Mouse (Mus musculus): Measurements from ENCODE around the gene Coasy. TPM values are rescaled to one million over a fixed set of nuclear protein-coding genes. Genes with fewer than 3 reads are reported as not detected.
A peak's percentile ranks its signal among the peaks of the same experiment; 100 is the strongest.

The Coasy gene
- polyA plus RNA-seq, 1 experiment from 2014 or later, result 40.3 TPM

DNA sequence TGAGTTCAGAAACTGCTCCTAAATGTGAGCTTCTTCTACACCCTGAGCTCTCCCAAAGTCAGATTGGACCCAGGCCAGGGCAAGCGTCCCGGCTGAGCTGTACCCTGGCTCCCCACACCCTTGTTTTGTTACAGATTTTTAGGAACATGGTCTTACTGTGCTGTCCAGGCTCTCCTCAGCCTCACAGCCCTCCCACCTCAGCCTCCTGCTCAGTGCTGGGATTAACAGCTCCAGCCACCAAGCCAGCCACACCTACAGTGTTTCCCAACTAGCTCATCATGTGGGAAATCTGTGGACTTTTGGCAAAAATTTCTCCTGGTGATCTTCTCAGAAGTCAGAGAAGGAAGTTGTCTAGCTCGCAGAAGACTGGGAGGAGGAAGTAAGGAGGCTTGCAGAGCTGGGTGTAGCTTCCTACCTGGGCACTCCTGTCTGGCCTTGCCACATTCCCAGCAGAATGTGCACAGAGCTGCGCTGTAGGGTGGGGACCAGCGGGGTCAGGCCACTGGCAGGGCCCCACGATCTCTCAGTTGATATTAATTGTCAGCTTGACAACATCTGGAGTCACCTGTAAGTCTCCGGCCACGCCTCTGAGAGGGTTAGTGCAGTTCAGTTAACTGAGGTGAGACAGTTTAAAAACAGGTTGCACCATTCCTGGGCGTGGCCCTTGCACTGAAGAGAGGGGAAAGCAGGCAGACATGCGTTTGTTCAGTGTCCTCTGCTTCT is 29.5 kb upstream of the Coasy start:
- Histone ChIP-seq H3K4me1 (peaks cover 5% of the 10 kb centered on the region; the same call in 1 of the 2 replicates), H3K9ac (no peak overlapping the region), H3K36me3 (peaks cover 72% of the 10 kb centered on the region), H3K4me3 (no peak overlapping the region), H3K4me2 (no peak overlapping the region), H3K27ac (peak overlapping the region; percentile 43), H3K27me3 (no peaks in the 10 kb centered on the region), H3K9me3 (no peaks in the 10 kb centered on the region)
- WGBS, result 78% methylated on average over 10 of the region's 10 CpGs
- ATAC-seq (ENCODE audit: insufficient number of reproducible peaks, low FRiP score, low TSS enrichment, low read depth), result peak; percentile 53; the same call in 1 of the 2 replicates

DNA sequence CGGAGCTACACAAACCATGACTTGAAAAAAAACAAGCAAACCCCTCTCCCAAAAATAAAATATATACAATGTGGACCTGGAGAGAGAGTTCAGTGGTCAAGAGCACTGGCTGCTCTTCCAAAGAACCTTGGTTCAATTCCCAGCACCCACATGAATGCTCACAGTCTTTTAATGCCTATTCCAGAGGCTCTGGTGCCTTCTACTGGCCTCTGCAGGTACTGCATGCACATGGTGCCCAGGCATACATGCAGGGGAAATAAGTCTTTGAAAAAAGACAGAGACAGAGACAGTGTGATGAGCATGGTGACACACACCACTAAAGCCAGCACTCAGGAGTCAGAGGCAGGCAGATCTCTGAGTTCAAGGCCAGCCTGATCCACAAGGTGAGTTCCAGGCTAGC is 28.4 kb upstream of the Coasy start:
- no peaks in the 10 kb centered on the region for H3K9me3 ChIP-seq
- H3K27me3 ChIP-seq, result no peaks in the 10 kb centered on the region
- WGBS, result 97% methylated on average over 1 of the region's 1 CpGs
- no peak overlapping the region for H3K9ac ChIP-seq
- no peak overlapping the region for H3K4me3 ChIP-seq
- peaks cover 65% of the 10 kb centered on the region for H3K36me3 ChIP-seq
- no peak overlapping the region for H3K27ac ChIP-seq
- H3K4me2 ChIP-seq, result no peak overlapping the region
- H3K4me1 ChIP-seq, result peaks cover 14% of the 10 kb centered on the region
- ATAC-seq (ENCODE audit: insufficient number of reproducible peaks, low FRiP score, low TSS enrichment, low read depth), result no peak

- peaks cover 52% of the 10 kb centered on the region; the same call in 1 of the 2 replicates for H3K36me3 ChIP-seq
- H3K4me1 ChIP-seq, result peaks cover 26% of the 10 kb centered on the region
- no peaks in the 10 kb centered on the region for H3K9me3 ChIP-seq
- no peak overlapping the region for H3K27ac ChIP-seq
- no peak for ATAC-seq (ENCODE audit: insufficient number of reproducible peaks, low FRiP score, low TSS enrichment, low read depth)
- 83% methylated on average over 14 of the region's 14 CpGs for WGBS
- H3K4me3 ChIP-seq, result no peak overlapping the region
- no peak overlapping the region for H3K4me2 ChIP-seq
- H3K27me3 ChIP-seq, result no peaks in the 10 kb centered on the region
- no peak overlapping the region for H3K9ac ChIP-seq
These were observed 26.9 kb upstream of the Coasy start for GRCm38 (mm10) chr11:101055418-101055817.

- Histone ChIP-seq H3K27ac (peak overlapping the region; percentile 47), H3K4me3 (no peak overlapping the region), H3K4me2 (no peak overlapping the region), H3K27me3 (no peaks in the 10 kb centered on the region), H3K4me1 (peaks cover 36% of the 10 kb centered on the region), H3K9ac (no peak overlapping the region), H3K9me3 (no peaks in the 10 kb centered on the region), H3K36me3 (peaks cover 38% of the 10 kb centered on the region; the same call in 1 of the 2 replicates)
- WGBS, result 39% methylated on average over 8 of the region's 8 CpGs
- no peak for ATAC-seq (ENCODE audit: insufficient number of reproducible peaks, low FRiP score, low TSS enrichment, low read depth)
These were observed 25.5 kb upstream of the Coasy start for GRCm38 (mm10) chr11:101056885-101057284.

- WGBS, result 36% methylated on average over 5 of the region's 5 CpGs
- Histone ChIP-seq H3K27ac (no peak overlapping the region), H3K27me3 (no peaks in the 10 kb centered on the region), H3K4me3 (no peak overlapping the region), H3K4me2 (no peak overlapping the region), H3K9ac (no peak overlapping the region), H3K4me1 (peaks cover 46% of the 10 kb centered on the region), H3K9me3 (no peaks in the 10 kb centered on the region), H3K36me3 (peaks cover 39% of the 10 kb centered on the region; the same call in 1 of the 2 replicates)
- no peak for ATAC-seq (ENCODE audit: insufficient number of reproducible peaks, low FRiP score, low TSS enrichment, low read depth)
These were observed 24.5 kb upstream of the Coasy start for GRCm38 (mm10) chr11:101057860-101058259.

GRCm38 (mm10) chr11:101058726-101059125 is 23.6 kb upstream of the Coasy start:
- peak overlapping the region; percentile 13; the same call in 1 of the 2 replicates for H3K27ac ChIP-seq
- H3K4me3 ChIP-seq, result no peak overlapping the region
- H3K9ac ChIP-seq, result no peak overlapping the region
- no peaks in the 10 kb centered on the region for H3K27me3 ChIP-seq
- 61% methylated on average over 5 of the region's 5 CpGs for WGBS
- no peak overlapping the region for H3K4me2 ChIP-seq
- H3K9me3 ChIP-seq, result no peaks in the 10 kb centered on the region
- H3K4me1 ChIP-seq, result peaks cover 55% of the 10 kb centered on the region
- ATAC-seq (ENCODE audit: insufficient number of reproducible peaks, low FRiP score, low TSS enrichment, low read depth), result no peak
- H3K36me3 ChIP-seq, result peaks cover 34% of the 10 kb centered on the region; the same call in 1 of the 2 replicates

GRCm38 (mm10) chr11:101059473-101059872 is 22.9 kb upstream of the Coasy start:
- H3K4me1 ChIP-seq, result peaks cover 62% of the 10 kb centered on the region
- H3K27ac ChIP-seq, result peak overlapping the region; percentile 89
- peaks cover 31% of the 10 kb centered on the region; the same call in 1 of the 2 replicates for H3K36me3 ChIP-seq
- 87% methylated on average over 10 of the region's 10 CpGs for WGBS
- no peak overlapping the region for H3K9ac ChIP-seq
- no peak overlapping the region for H3K4me3 ChIP-seq
- no peak overlapping the region for H3K4me2 ChIP-seq
- no peaks in the 10 kb centered on the region for H3K27me3 ChIP-seq
- no peak for ATAC-seq (ENCODE audit: insufficient number of reproducible peaks, low FRiP score, low TSS enrichment, low read depth)
- no peaks in the 10 kb centered on the region for H3K9me3 ChIP-seq

- H3K9me3 ChIP-seq, result no peaks in the 10 kb centered on the region
- no peak overlapping the region for H3K9ac ChIP-seq
- H3K27ac ChIP-seq, result peak overlapping the region; percentile 89
- 30% methylated on average over 8 of the region's 8 CpGs for WGBS
- ATAC-seq (ENCODE audit: insufficient number of reproducible peaks, low FRiP score, low TSS enrichment, low read depth), result 0 out of 2 replicates have a peak, but pooled peaks have one; percentile 16
- H3K4me1 ChIP-seq, result peaks cover 64% of the 10 kb centered on the region
- H3K27me3 ChIP-seq, result no peaks in the 10 kb centered on the region
- H3K4me3 ChIP-seq, result no peak overlapping the region
- no peak overlapping the region for H3K4me2 ChIP-seq
- peaks cover 28% of the 10 kb centered on the region; the same call in 1 of the 2 replicates for H3K36me3 ChIP-seq
These were observed 22.2 kb upstream of the Coasy start for GRCm38 (mm10) chr11:101060126-101060525.

- Histone ChIP-seq H3K4me1 (peaks cover 66% of the 10 kb centered on the region), H3K9me3 (no peaks in the 10 kb centered on the region), H3K27me3 (no peaks in the 10 kb centered on the region), H3K4me3 (no peak overlapping the region), H3K27ac (peak overlapping the region; percentile 89), H3K36me3 (peaks cover 23% of the 10 kb centered on the region; the same call in 1 of the 2 replicates), H3K4me2 (no peak overlapping the region), H3K9ac (no peak overlapping the region)
- no peak for ATAC-seq (ENCODE audit: insufficient number of reproducible peaks, low FRiP score, low TSS enrichment, low read depth)
- 85% methylated on average over 5 of the region's 5 CpGs for WGBS
These were observed 21.3 kb upstream of the Coasy start for GRCm38 (mm10) chr11:101061049-101061448.

DNA sequence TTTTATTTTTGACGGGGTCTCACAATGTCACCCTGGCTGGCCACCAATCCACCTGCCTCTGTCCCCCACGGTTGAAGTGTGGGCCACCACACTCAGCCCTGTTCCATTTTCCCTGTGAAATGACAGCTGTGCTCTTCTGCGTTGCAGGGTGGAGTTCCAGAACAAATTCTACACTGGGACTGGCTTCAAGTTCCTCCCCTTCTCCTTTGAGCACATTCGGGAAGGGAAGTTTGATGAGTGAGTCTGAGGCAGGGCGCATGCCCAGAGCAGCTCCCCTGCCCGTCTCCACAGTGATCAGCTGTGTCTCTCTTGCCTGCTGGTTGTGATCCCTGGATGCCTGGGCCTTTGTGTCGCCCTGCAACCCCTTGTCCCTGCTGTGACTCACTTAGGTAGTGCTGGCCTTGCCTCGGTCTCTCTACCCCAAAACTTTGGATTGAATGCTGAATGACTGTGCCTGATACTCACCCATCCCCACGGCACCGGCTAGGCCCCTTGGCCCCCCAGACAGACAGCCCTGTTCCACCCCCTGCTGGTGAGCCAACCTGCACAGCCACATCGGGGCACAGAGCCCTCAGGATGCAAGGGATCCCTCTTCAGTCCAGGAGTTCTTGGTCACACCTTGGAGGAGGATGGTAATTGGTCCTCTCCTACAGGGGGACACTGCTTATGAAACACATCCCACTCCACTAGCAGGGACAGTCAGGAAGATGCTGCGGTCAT is 20.0 kb upstream of the Coasy start:
- no peak for ATAC-seq (ENCODE audit: insufficient number of reproducible peaks, low FRiP score, low TSS enrichment, low read depth)
- peak overlapping the region; percentile 90 for H3K27ac ChIP-seq
- 72% methylated on average over 12 of the region's 12 CpGs for WGBS
- H3K4me1 ChIP-seq, result peaks cover 73% of the 10 kb centered on the region
- no peaks in the 10 kb centered on the region for H3K27me3 ChIP-seq
- no peaks in the 10 kb centered on the region for H3K9me3 ChIP-seq
- H3K4me3 ChIP-seq, result no peak overlapping the region
- no peak overlapping the region for H3K9ac ChIP-seq
- H3K4me2 ChIP-seq, result no peak overlapping the region
- H3K36me3 ChIP-seq, result peaks cover 15% of the 10 kb centered on the region; the same call in 1 of the 2 replicates

DNA sequence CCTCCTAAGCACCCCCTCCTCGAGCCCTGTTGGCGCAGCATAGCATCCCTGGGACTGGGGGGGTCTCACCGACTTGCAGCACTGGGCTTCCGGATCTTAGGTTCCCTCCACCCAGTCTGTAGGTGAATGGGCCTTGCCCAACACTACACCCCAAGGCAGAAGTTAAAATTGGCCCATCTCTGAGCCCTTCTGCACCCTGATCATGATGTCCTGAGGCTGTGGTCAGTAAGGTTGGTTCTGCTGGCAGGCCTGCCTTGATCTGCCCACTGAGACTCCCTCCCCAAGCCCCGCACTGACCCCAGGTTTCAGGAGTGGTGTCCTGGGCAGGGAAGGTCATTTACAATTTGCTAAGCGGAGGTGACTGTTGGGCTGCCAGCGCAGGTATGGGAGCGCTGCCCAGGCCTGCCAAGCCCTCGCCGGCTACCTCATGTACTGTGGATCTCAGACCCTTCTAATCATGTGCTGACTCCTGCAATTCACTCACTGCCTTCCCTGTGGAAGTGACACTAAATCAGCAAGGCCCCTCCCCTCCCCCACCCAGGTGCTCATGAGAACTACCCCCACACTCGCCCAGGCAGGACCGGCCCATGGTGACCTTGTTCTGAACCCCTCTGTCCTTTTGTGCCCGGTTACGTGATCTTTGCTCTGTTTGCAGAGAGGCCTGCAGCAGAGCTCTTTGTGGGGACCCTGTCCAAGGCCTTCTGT is 19.2 kb upstream of the Coasy start:
- no peak overlapping the region for H3K4me3 ChIP-seq
- ATAC-seq (ENCODE audit: insufficient number of reproducible peaks, low FRiP score, low TSS enrichment, low read depth), result peak; percentile 7; the same call in 1 of the 2 replicates
- no peaks in the 10 kb centered on the region for H3K27me3 ChIP-seq
- WGBS, result 58% methylated on average over 14 of the region's 14 CpGs
- no peaks in the 10 kb centered on the region for H3K9me3 ChIP-seq
- H3K4me1 ChIP-seq, result peaks cover 73% of the 10 kb centered on the region
- H3K9ac ChIP-seq, result no peak overlapping the region
- peaks cover 11% of the 10 kb centered on the region; the same call in 1 of the 2 replicates for H3K36me3 ChIP-seq
- H3K4me2 ChIP-seq, result no peak overlapping the region
- peak overlapping the region; percentile 90 for H3K27ac ChIP-seq

Measured in limb, embryonic 15.5 days (tissue).